Mouse (Mus musculus) small intestine, adult 2 months (tissue): Measurements from ENCODE around the gene Lamb2.
A peak's percentile ranks its signal among the peaks of the same experiment; 100 is the strongest.

Experiments
- CTCF ChIP-seq: fragments of 200-500 bp; IDR thresholded peaks from 2 replicates; pipeline ENCODE4 v1.5.1; 2012; ENCODE audit warnings: low read depth, mild to moderate bottlenecking, control low read depth, inconsistent platforms, low read length, moderate library complexity, mixed read lengths; ENCODE audit not compliant: insufficient replicate concordance, insufficient read length; ENCODE audit errors: extremely low read depth
- POLR2A ChIP-seq: fragments of 200-500 bp; IDR thresholded peaks from 2 replicates; pipeline ENCODE4 v1.6.1; 2012; ENCODE audit warnings: low read depth, mild to moderate bottlenecking, control low read depth, inconsistent platforms, low read length, moderate library complexity

DNA sequence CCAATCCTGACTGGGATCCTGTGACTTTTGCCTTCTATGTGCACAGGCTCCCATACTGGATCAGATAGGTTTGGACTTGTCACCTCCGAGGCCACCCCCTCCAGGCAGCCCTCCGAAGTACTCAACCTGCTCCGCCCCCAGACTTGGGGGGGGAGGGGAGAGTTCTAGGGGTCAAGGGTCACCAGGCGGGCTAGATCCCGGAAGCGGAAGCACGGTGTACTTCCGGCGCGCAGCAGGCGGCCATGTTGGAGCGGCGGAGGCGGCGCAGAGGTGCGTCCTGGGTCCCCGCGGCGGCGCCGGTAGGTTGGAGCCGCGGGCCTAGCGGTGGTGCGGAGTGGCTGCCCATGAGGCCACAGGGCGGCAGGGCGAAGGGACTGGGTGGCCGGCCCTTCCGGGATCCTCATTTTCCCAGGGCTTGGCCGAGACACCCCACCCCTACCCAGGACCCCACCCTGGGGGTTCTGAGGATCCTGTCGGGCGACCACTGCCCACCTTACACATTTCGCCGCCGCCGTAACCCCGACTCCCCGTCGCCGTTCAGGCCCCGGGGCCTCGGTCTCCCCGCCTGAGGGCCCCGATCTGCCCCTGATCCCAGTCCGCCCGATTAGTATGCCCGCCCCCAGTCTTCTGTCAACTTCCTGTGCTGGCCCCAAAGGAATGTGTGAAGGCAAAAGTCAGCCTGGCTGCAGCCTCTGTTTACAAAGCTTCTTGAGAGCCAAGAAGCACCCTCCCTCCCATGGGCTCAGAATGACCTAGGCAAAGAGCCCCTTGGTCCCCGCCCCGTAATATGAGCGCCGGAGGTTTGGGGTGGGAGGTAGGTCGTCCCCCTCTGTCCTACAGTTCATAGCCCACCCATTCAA lies 19.0 kb upstream of the Lamb2 start, which contains the start of gene Ccdc71:
- TF ChIP-seq CTCF (no peak), POLR2A (peak; percentile 45; the same call in 1 of the 2 replicates)
